Mouse (Mus musculus) liver, embryonic 13.5 days (tissue): ENCODE measurements at regions not wholly inside any gene's neighbourhood (a gene's known extent, or its start where the extent isn't known, plus 50 kb on each side); places are given as distances from the start of the nearest gene placed in this dataset.

ENCODE experiments used
- ATAC-seq: fragments of 200-750 bp; cut with Nextera tagmentation; 2 replicates; pipeline ENCODE4 v1.8.0; 2017; ENCODE audit warnings: low read depth, mild to moderate bottlenecking, moderate number of reproducible peaks, moderate library complexity
- DNase-seq: peaks from one replicate; pipeline ENCODE4 v3.0.0; 2022
- H3K27ac ChIP-seq: fragments of 300-500 bp; sonication (generic); 2 replicates; pipeline ENCODE4 v1.5.1; 2015; ENCODE audit warnings: moderate library complexity, mild to moderate bottlenecking, inconsistent platforms
- H3K27me3 ChIP-seq: fragments of 300-500 bp; sonication (generic); 2 replicates; pipeline ENCODE4 v1.6.1; 2015; ENCODE audit warnings: mild to moderate bottlenecking, inconsistent platforms
- H3K36me3 ChIP-seq: fragments of 300-500 bp; sonication (generic); 2 replicates; pipeline ENCODE4 v1.6.1; 2015; ENCODE audit warnings: mild to moderate bottlenecking, inconsistent platforms
- H3K4me1 ChIP-seq: fragments of 300-500 bp; sonication (generic); replicated peaks from 2 replicates; pipeline ENCODE4 v1.6.1; 2015; ENCODE audit warnings: inconsistent platforms
- H3K4me2 ChIP-seq: fragments of 300-500 bp; sonication (generic); 2 replicates; pipeline ENCODE4 v1.6.1; 2015; ENCODE audit warnings: inconsistent platforms, mild to moderate bottlenecking, moderate library complexity
- H3K4me3 ChIP-seq: fragments of 300-500 bp; sonication (generic); replicated peaks from 2 replicates; pipeline ENCODE4 v1.5.1; 2015; ENCODE audit warnings: mild to moderate bottlenecking, inconsistent platforms
- H3K9ac ChIP-seq: fragments of 300-500 bp; sonication (generic); 2 replicates; pipeline ENCODE4 v1.6.1; 2015; ENCODE audit warnings: mild to moderate bottlenecking, inconsistent platforms
- H3K9me3 ChIP-seq: fragments of 300-500 bp; sonication (generic); replicated peaks from 2 replicates; pipeline ENCODE4 v1.6.1; 2016; ENCODE audit warnings: inconsistent platforms
- WGBS: fragments of 180-500 bp; shearing (Covaris S2); methylation state at CpG from one replicate; pipeline ENCODE4 v1.1.7; 2015; ENCODE audit not compliant: insufficient replicate concordance; 5-methylcytosine and 5-hydroxymethylcytosine counted together

DNA sequence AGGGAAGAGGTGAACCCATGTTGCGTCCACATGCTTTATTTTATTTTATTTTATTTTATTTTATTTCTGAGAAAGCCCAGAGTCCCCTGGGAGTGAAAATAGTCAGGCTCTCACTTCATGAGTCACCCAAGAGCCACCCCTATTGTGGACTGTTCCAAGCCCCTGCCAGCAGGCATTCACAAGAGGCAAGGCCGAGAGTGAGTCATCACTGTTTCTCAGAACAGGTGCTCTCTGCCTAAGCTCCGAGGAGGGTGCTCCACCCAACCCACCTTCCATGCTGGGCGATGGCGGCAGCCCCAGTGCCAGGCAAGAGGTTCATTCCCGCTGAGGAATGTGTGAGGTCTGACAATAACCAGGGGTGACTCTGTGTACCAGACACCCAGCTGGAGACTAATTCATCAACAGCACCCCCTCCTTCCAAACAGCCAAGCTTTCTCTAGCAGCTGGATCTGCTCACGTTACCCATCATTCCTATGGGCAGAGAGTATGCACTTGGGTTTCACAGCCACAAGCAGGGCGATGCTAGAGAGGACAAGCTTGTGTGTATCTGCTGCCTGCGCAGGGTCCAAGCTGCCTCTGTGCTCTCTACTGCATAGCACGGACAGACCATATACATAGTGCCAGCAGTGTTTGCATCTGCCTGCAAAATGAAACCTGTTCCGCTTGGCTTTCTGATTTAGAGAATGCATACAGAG is 122.8 kb downstream of the Zfp706 start:
- Histone ChIP-seq H3K4me1 (0 out of 2 replicates have a peak, but pooled peaks cover 7% of the 10 kb centered on the region), H3K9ac (no peak overlapping the region), H3K27me3 (no peaks in the 10 kb centered on the region), H3K4me3 (no peak overlapping the region), H3K9me3 (no peaks in the 10 kb centered on the region), H3K36me3 (no peaks in the 10 kb centered on the region), H3K27ac (no peak overlapping the region), H3K4me2 (no peak overlapping the region)
- DNase-seq (no peak), ATAC-seq (no peak)
- 70% methylated on average over 11 of the region's 11 CpGs for WGBS

DNA sequence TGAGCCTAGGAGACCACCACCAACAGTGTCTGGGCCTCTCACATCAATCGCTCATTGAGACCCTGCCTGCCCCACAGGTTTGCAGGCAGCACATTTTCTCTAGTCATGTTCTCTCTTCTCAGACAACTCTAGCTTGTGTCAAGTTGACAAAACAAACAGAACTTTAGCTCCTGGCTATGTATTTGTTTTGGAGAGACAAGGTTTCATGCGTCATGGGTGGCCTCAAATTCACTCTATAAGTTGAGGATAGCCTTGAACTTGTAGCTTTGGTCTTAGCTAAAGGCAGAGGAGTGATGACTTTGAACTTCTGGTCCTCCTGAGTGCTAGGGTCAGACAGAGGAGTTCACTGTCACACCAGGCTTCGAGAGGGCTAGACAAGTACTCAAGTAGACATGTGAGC is 123.5 kb downstream of the Zfp706 start:
- Histone ChIP-seq H3K9ac (no peak overlapping the region), H3K4me2 (no peak overlapping the region), H3K36me3 (no peaks in the 10 kb centered on the region), H3K27ac (no peak overlapping the region), H3K9me3 (no peaks in the 10 kb centered on the region), H3K4me1 (0 out of 2 replicates have a peak, but pooled peaks cover 7% of the 10 kb centered on the region), H3K27me3 (no peaks in the 10 kb centered on the region), H3K4me3 (no peak overlapping the region)
- ATAC-seq (no peak), DNase-seq (no peak)
- 55% methylated on average over 3 of the region's 3 CpGs for WGBS

- WGBS, result 61% methylated on average over 6 of the region's 6 CpGs
- Histone ChIP-seq H3K4me1 (peaks cover 14% of the 10 kb centered on the region; the same call in 1 of the 2 replicates), H3K4me2 (no peak overlapping the region)
These were observed 124.4 kb downstream of the Zfp706 start for GRCm38 (mm10) chr15:36883156-36883555.

DNA sequence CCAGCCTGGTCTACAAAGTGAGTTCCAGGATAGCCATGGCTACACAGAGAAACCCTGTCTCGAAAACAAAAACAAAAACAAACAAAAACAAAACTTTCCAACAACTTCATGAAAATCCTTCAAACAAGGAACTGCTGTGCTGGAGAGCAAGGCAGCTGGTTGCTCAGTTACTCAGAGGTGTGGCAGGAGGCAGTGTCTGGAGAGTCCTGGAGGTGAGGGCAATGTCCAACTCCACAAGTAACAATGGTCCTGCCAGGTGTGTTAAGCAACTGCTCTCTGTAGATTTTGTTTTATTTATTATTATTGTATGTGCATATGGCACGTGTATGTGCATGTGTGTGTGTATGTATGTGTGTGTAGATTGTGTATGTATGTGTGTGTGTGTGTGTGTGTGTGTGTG is 126.0 kb downstream of the Zfp706 start:
- H3K4me1 ChIP-seq, result peaks cover 18% of the 10 kb centered on the region; the same call in 1 of the 2 replicates
- WGBS, result 49% methylated on average over 2 of the region's 2 CpGs
- ATAC-seq (no peak), DNase-seq (no peak)
- no peak overlapping the region for H3K27ac ChIP-seq
- H3K9me3 ChIP-seq, result no peaks in the 10 kb centered on the region
- H3K27me3 ChIP-seq, result no peaks in the 10 kb centered on the region
- H3K4me3 ChIP-seq, result no peak overlapping the region
- H3K36me3 ChIP-seq, result no peaks in the 10 kb centered on the region
- H3K9ac ChIP-seq, result no peak overlapping the region
- no peak overlapping the region for H3K4me2 ChIP-seq

More at GRCm38 (mm10) chr15:36883156-36883555, 124.4 kb downstream of the Zfp706 start:
- Histone ChIP-seq H3K9me3 (no peaks in the 10 kb centered on the region), H3K4me3 (no peak overlapping the region), H3K27ac (no peak overlapping the region), H3K36me3 (no peaks in the 10 kb centered on the region), H3K9ac (no peak overlapping the region), H3K27me3 (no peaks in the 10 kb centered on the region)
- no peak for ATAC-seq
- no peak for DNase-seq

GRCm38 (mm10) chr15:36880602-36881001 is 127.0 kb downstream of the Zfp706 start:
- Histone ChIP-seq H3K9me3 (no peaks in the 10 kb centered on the region), H3K9ac (no peak overlapping the region), H3K27me3 (no peaks in the 10 kb centered on the region), H3K4me1 (peaks cover 27% of the 10 kb centered on the region), H3K36me3 (no peaks in the 10 kb centered on the region), H3K4me2 (no peak overlapping the region), H3K4me3 (no peak overlapping the region), H3K27ac (no peak overlapping the region)
- ATAC-seq, result no peak
- WGBS, result 82% methylated on average over 3 of the region's 3 CpGs
- DNase-seq, result no peak

GRCm38 (mm10) chr15:36879587-36879986 is 128.0 kb downstream of the Zfp706 start:
- no peak overlapping the region for H3K27ac ChIP-seq
- no peak for ATAC-seq

GRCm38 (mm10) chr15:36878960-36879359 is 128.6 kb downstream of the Zfp706 start:
- Histone ChIP-seq H3K9me3 (no peaks in the 10 kb centered on the region), H3K27me3 (no peaks in the 10 kb centered on the region), H3K27ac (no peak overlapping the region), H3K4me3 (peak overlapping the region; percentile 10; the same call in 1 of the 2 replicates), H3K4me2 (peak overlapping the region; percentile 16), H3K4me1 (peaks cover 37% of the 10 kb centered on the region), H3K9ac (no peak overlapping the region), H3K36me3 (no peaks in the 10 kb centered on the region)
- WGBS, result 17% methylated on average over 5 of the region's 5 CpGs
- ATAC-seq, result no peak
- DNase-seq, result no peak

More at GRCm38 (mm10) chr15:36879587-36879986, 128.0 kb downstream of the Zfp706 start:
- 54% methylated on average over 7 of the region's 7 CpGs for WGBS
- Histone ChIP-seq H3K4me3 (peak overlapping the region; percentile 10), H3K4me2 (peak overlapping the region; percentile 16), H3K9ac (no peak overlapping the region), H3K27me3 (no peaks in the 10 kb centered on the region), H3K9me3 (no peaks in the 10 kb centered on the region), H3K36me3 (no peaks in the 10 kb centered on the region), H3K4me1 (peaks cover 32% of the 10 kb centered on the region)
- no peak for DNase-seq

DNA sequence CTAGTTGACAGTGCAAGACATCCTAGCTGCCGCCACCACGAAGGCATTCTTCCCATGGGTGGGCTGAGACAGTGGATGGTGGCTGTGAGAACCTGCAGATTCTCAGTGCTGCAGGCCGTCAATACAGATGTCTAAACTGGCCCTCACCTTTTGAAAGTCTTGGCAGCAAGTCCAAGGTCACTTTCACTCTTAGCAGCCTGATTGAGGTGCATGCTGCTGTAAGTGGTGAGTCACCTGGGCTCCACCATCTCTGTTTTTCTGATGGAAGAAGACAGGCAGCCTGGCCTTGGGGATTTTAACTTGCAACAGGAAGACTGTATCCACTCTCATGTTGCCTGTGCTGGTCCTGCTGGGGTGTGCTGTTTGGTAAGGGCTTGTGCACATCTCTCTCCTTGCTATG is 129.3 kb downstream of the Zfp706 start:
- Histone ChIP-seq H3K4me1 (peaks cover 43% of the 10 kb centered on the region), H3K27ac (no peak overlapping the region), H3K4me3 (no peak overlapping the region), H3K4me2 (no peak overlapping the region), H3K9me3 (no peaks in the 10 kb centered on the region), H3K36me3 (no peaks in the 10 kb centered on the region), H3K27me3 (no peaks in the 10 kb centered on the region), H3K9ac (no peak overlapping the region)
- no peak for DNase-seq
- no peak for ATAC-seq
- WGBS, result 51% methylated on average over 3 of the region's 3 CpGs

DNA sequence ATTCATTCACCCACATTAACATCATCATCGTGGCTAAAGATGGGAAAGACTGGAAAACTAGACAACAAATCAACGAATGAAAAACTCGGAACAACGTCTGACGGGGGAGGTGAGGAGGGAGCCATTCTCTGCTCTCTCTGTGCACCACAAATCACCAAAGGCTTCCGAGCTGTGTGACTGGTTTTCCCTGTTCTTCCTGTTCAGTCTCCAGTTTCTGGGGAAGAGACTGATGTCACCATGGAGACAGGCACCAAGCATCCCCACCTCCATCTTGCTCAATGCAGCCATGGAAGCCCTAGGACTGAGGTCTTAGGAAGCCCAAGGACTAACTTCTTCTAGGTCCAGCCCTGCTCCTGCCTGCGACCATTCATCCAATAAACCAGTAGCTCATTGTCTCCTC is 130.1 kb downstream of the Zfp706 start:
- no peak for DNase-seq
- 58% methylated on average over 7 of the region's 7 CpGs for WGBS
- H3K27ac ChIP-seq, result no peak overlapping the region

GRCm38 (mm10) chr15:36875980-36876778 is 131.4 kb downstream of the Zfp706 start:
- H3K36me3 ChIP-seq, result no peaks in the 10 kb centered on the region
- ATAC-seq (peak; percentile 76), DNase-seq (peak; percentile 37)
- H3K27ac ChIP-seq, result peak overlapping the region; percentile 26
- no peak overlapping the region for H3K4me2 ChIP-seq
- H3K9me3 ChIP-seq, result no peaks in the 10 kb centered on the region
- H3K4me3 ChIP-seq, result no peak overlapping the region
- WGBS, result 22% methylated on average over 10 of the region's 10 CpGs
- no peaks in the 10 kb centered on the region for H3K27me3 ChIP-seq
- H3K9ac ChIP-seq, result no peak overlapping the region
- H3K4me1 ChIP-seq, result peaks cover 41% of the 10 kb centered on the region

More for the DNA sequence above, 130.1 kb downstream of the Zfp706 start:
- H3K9me3 ChIP-seq, result no peaks in the 10 kb centered on the region
- ATAC-seq, result no peak
- peaks cover 44% of the 10 kb centered on the region for H3K4me1 ChIP-seq
- no peak overlapping the region for H3K4me3 ChIP-seq
- H3K9ac ChIP-seq, result no peak overlapping the region
- no peak overlapping the region for H3K4me2 ChIP-seq
- no peaks in the 10 kb centered on the region for H3K27me3 ChIP-seq
- H3K36me3 ChIP-seq, result no peaks in the 10 kb centered on the region

- Histone ChIP-seq H3K4me3 (no peak overlapping the region), H3K27ac (no peak overlapping the region), H3K4me2 (no peak overlapping the region), H3K9ac (no peak overlapping the region), H3K4me1 (peaks cover 41% of the 10 kb centered on the region), H3K27me3 (no peaks in the 10 kb centered on the region), H3K36me3 (no peaks in the 10 kb centered on the region), H3K9me3 (no peaks in the 10 kb centered on the region)
- DNase-seq (no peak), ATAC-seq (no peak)
- 65% methylated on average over 4 of the region's 4 CpGs for WGBS
These were observed 133.0 kb downstream of the Zfp706 start for GRCm38 (mm10) chr15:36874555-36874954.
